In the genomic region with DNA sequence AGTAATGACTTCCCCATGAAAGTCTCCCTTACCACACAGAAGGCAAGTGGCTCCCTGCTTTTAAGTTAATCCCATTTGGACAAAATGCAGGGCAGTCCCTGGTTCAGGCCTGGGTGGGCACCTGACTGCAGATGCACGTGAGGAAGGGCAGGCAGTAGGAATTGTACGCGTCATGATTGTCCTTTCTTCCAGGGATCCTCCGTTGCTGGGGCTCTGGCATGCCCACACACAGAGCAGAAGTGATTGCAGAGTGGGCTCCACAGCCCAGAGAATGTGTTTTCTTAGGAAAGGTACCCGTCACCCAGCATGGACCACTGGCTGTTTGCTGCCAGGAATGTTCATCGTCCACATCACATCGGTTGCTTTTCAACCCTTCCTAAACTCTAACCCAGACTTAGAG, we compare ENCODE assay signal across 15 mouse cellular contexts.
"Had no signal": no experiment of that assay in that cellular context is flagged by ENCODE, and none has a peak within 500 bp of the region (broad histone marks: within the 10 kb centered on the region; RNA-seq: fewer than 3 reads in every experiment).

No protein-coding gene starts in this region.

- H3K27me3 ChIP-seq: neural tube, embryonic 13.5 days; stomach, embryonic 15.5 days had no signal

- H3K36me3 ChIP-seq: neural tube, embryonic 13.5 days; stomach, embryonic 15.5 days had no signal

- H3K4me3 ChIP-seq: neural tube, embryonic 13.5 days; stomach, embryonic 15.5 days had no signal

- H3K9ac ChIP-seq: neural tube, embryonic 13.5 days; stomach, embryonic 15.5 days had no signal

- H3K9me3 ChIP-seq: neural tube, embryonic 13.5 days; stomach, embryonic 15.5 days had no signal

- H3K4me2 ChIP-seq: neural tube, embryonic 13.5 days; stomach, embryonic 15.5 days had no signal

- DNase-seq: retina, postnatal 1 day; right cerebral cortex, adult 18-20 months; right cerebral cortex, postnatal 14 days; right cerebral cortex, postnatal 25 days; right cerebral cortex, postnatal 4 days; spleen, adult 18-20 months; thymus, adult 18-20 months; thymus, adult 2 months; thymus, postnatal 14 days; thymus, postnatal 25 days; thymus, postnatal 36 days; thymus, postnatal 4 days had no signal

- H3K27ac ChIP-seq: neural tube, embryonic 13.5 days; stomach, postnatal 0 days had no signal
